ENCODE assay signal across 7 mouse cellular contexts in genomic region chr10:41476171-41477017, GRCm38 (mm10). TPM values are rescaled to one million over a fixed set of nuclear protein-coding genes. Genes with fewer than 3 reads are reported as not detected.
DNase-seq lines count a peak whose midpoint lies in the region; ATAC-seq and TF ChIP-seq lines count a peak whose summit lies in the region.

Gene Mical1, plus strand, starts transcription at chr10:41476314.

- ATAC-seq in granulocyte monocyte progenitor cell, adult 5-6 weeks (replicated peaks; ENCODE audit: poor library complexity, severe bottlenecking) = peak; percentile 24
- 0 out of 2 replicates have a peak, but pooled peaks have one; percentile 21 for ATAC-seq in intestine, postnatal 0 days
- ATAC-seq in limb, embryonic 12.5 days (ENCODE audit: insufficient number of reproducible peaks, insufficient read depth, low FRiP score, low TSS enrichment, low read depth) = peak; percentile 81
- ATAC-seq in midbrain, embryonic 13.5 days = peak; percentile 74

- H3K9ac ChIP-seq in intestine, postnatal 0 days (ENCODE audit: low read depth, low read length) = peak within 1 kb of the TSS; percentile 59
- peak within 1 kb of the TSS; percentile 75 for H3K9ac ChIP-seq in limb, embryonic 12.5 days (replicated peaks)
- H3K9ac ChIP-seq in midbrain, embryonic 13.5 days (replicated peaks) = peak within 1 kb of the TSS; percentile 79

- DNase-seq in R1 (ENCODE audit: low read depth, low spot score) = peak; percentile 83
- peak; percentile 73 for DNase-seq in embryo, embryonic 10.5 days (ENCODE audit: low spot score)
- DNase-seq in spleen, postnatal 10 days (ENCODE audit: low spot score in 2 of 2) = peak; percentile 54 to 77

- TF ChIP-seq CTCF in intestine, postnatal 0 days (IDR thresholded peaks at IDR 0.05; ENCODE audit: low read depth) = no peak

- H3K4me3 ChIP-seq in intestine, postnatal 0 days (ENCODE audit: low read depth, low read length) = peak within 1 kb of the TSS; percentile 56
- H3K4me3 ChIP-seq in limb, embryonic 12.5 days (replicated peaks) = peak within 1 kb of the TSS; percentile 68
- peak within 1 kb of the TSS; percentile 60 for H3K4me3 ChIP-seq in midbrain, embryonic 13.5 days (replicated peaks)

- peak within 1 kb of the TSS; percentile 78 for H3K27ac ChIP-seq in intestine, postnatal 0 days (ENCODE audit: low read depth, low read length)
- H3K27ac ChIP-seq in limb, embryonic 12.5 days = peak within 1 kb of the TSS; percentile 91
- peak within 1 kb of the TSS; percentile 77 for H3K27ac ChIP-seq in midbrain, embryonic 13.5 days

- H3K4me2 ChIP-seq in intestine, postnatal 0 days (replicated peaks; ENCODE audit: low read depth) = peak within 1 kb of the TSS; percentile 90
- peak within 1 kb of the TSS; percentile 92 for H3K4me2 ChIP-seq in limb, embryonic 12.5 days
- H3K4me2 ChIP-seq in midbrain, embryonic 13.5 days (replicated peaks) = peak within 1 kb of the TSS; percentile 93

- no peaks in the 10 kb centered on the region for H3K9me3 ChIP-seq in intestine, postnatal 0 days (ENCODE audit: control insufficient read depth)
- no peaks in the 10 kb centered on the region for H3K9me3 ChIP-seq in limb, embryonic 12.5 days
- no peaks in the 10 kb centered on the region for H3K9me3 ChIP-seq in midbrain, embryonic 13.5 days

- 0 out of 2 replicates have a peak, but pooled peaks cover 7% of the 10 kb centered on the region for H3K4me1 ChIP-seq in intestine, postnatal 0 days (replicated peaks; ENCODE audit: control insufficient read depth, insufficient read depth, low read length)
- H3K4me1 ChIP-seq in limb, embryonic 12.5 days (replicated peaks) = peaks cover 30% of the 10 kb centered on the region
- H3K4me1 ChIP-seq in midbrain, embryonic 13.5 days (replicated peaks) = peaks cover 27% of the 10 kb centered on the region

- H3K36me3 ChIP-seq in intestine, postnatal 0 days (ENCODE audit: control insufficient read depth, insufficient read depth) = peaks cover 20% of the 10 kb centered on the region; the same call in 1 of the 2 replicates
- peaks cover 30% of the 10 kb centered on the region for H3K36me3 ChIP-seq in limb, embryonic 12.5 days
- peaks cover 20% of the 10 kb centered on the region for H3K36me3 ChIP-seq in midbrain, embryonic 13.5 days

- no peaks in the 10 kb centered on the region for H3K27me3 ChIP-seq in intestine, postnatal 0 days (replicated peaks; ENCODE audit: control insufficient read depth, insufficient read depth, low read length)
- no peaks in the 10 kb centered on the region for H3K27me3 ChIP-seq in limb, embryonic 12.5 days
- H3K27me3 ChIP-seq in midbrain, embryonic 13.5 days = no peaks in the 10 kb centered on the region

- 3% methylated on average over 35 of the region's 35 CpGs for WGBS in intestine, postnatal 0 days
- WGBS in limb, embryonic 12.5 days = under 1% methylated on average over 35 of the region's 35 CpGs
- whole genome bisulfite sequencing in midbrain, embryonic 13.5 days = under 1% methylated on average over 35 of the region's 35 CpGs

RNA-seq across cellular contexts. Expression of gene Mical1, which starts in this region (rescaled TPM):
- 74.8 and 105 TPM in 2 replicates for total RNA-seq in granulocyte monocyte progenitor cell, adult 5-6 weeks (2014; fragmentation: Nextera tagmentation)
- total RNA-seq in granulocyte monocyte progenitor cell, adult 5-6 weeks (2017) = 32.2 and 49.3 TPM in 2 replicates
- 32.2 and 37.7 TPM in 2 replicates for polyA plus RNA-seq in intestine, postnatal 0 days (2015; fragmentation: Nextera tagmentation; extraction: Ambion mirVana)
- polyA plus RNA-seq in limb, embryonic 12.5 days (2016; fragmentation: Nextera tagmentation; extraction: Ambion mirVana) = 64.2 and 72.3 TPM in 2 replicates
- polyA plus RNA-seq in midbrain, embryonic 13.5 days (2015; fragmentation: Nextera tagmentation; extraction: Ambion mirVana) = 27.9 and 31.9 TPM in 2 replicates

Comparison
In these comparisons a context has a peak if more than half of its experiments do, and no peak if none do; other contexts are left out.
1. Peak in every context shown above with its lines: DNase-seq, ATAC-seq, H3K4me3 ChIP-seq and H3K27ac ChIP-seq.
2. ATAC-seq: peak in every context shown above with its lines; median percentile 81 in limb, embryonic 12.5 days; 74 in midbrain, embryonic 13.5 days; 24 in granulocyte monocyte progenitor cell, adult 5-6 weeks; 21 in intestine, postnatal 0 days.